Mouse (Mus musculus) hindbrain, embryonic 13.5 days (tissue): ENCODE measurements around the gene Galnt10. TPM values are rescaled to one million over a fixed set of nuclear protein-coding genes. Genes with fewer than 3 reads are reported as not detected.

Source experiments
- ATAC-seq: fragments of 200-750 bp; cut with Nextera tagmentation; 2 replicates; pipeline ENCODE4 v1.8.0; 2017; ENCODE audit warnings: moderate TSS enrichment; ENCODE audit not compliant: low FRiP score
- H3K27ac ChIP-seq: fragments of 300-500 bp; sonication (generic); 2 replicates; pipeline ENCODE4 v1.5.1; 2015; ENCODE audit warnings: inconsistent platforms, mild to moderate bottlenecking, moderate library complexity
- H3K27me3 ChIP-seq: fragments of 300-500 bp; sonication (generic); 2 replicates; pipeline ENCODE4 v1.6.1; 2015; ENCODE audit warnings: mild to moderate bottlenecking, inconsistent platforms
- H3K36me3 ChIP-seq: fragments of 300-500 bp; sonication (generic); 2 replicates; pipeline ENCODE4 v1.6.1; 2015; ENCODE audit warnings: mild to moderate bottlenecking, inconsistent platforms
- H3K4me1 ChIP-seq: fragments of 300-500 bp; sonication (generic); replicated peaks from 2 replicates; pipeline ENCODE4 v1.6.1; 2015; ENCODE audit warnings: inconsistent platforms
- H3K4me2 ChIP-seq: fragments of 300-500 bp; sonication (generic); 2 replicates; pipeline ENCODE4 v1.6.1; 2015; ENCODE audit warnings: inconsistent platforms, mild to moderate bottlenecking, moderate library complexity
- H3K4me3 ChIP-seq: fragments of 300-500 bp; sonication (generic); 2 replicates; pipeline ENCODE4 v1.5.1; 2015; ENCODE audit warnings: mild to moderate bottlenecking, inconsistent platforms
- H3K9ac ChIP-seq: fragments of 300-500 bp; sonication (generic); 2 replicates; pipeline ENCODE4 v1.6.1; 2015; ENCODE audit warnings: mild to moderate bottlenecking, inconsistent platforms
- H3K9me3 ChIP-seq: fragments of 300-500 bp; sonication (generic); 2 replicates; pipeline ENCODE4 v1.6.1; 2016; ENCODE audit warnings: inconsistent platforms
- WGBS: fragments of 180-500 bp; shearing (Covaris S2); methylation state at CpG from one replicate; pipeline ENCODE4 v1.1.7; 2015; 5-methylcytosine and 5-hydroxymethylcytosine counted together
- polyA plus RNA-seq: library from polyadenylated mRNA; unstranded; fragments of >200 nt; fragmentation: Nextera tagmentation; extraction: Ambion mirVana; gene quantifications from 2 replicates; pipeline ENCODE4 v1.2.1, GENCODE M21; 2015

Gene Galnt10
- polyA plus RNA-seq, 1 experiment from 2014 or later = 12.1 TPM

DNA sequence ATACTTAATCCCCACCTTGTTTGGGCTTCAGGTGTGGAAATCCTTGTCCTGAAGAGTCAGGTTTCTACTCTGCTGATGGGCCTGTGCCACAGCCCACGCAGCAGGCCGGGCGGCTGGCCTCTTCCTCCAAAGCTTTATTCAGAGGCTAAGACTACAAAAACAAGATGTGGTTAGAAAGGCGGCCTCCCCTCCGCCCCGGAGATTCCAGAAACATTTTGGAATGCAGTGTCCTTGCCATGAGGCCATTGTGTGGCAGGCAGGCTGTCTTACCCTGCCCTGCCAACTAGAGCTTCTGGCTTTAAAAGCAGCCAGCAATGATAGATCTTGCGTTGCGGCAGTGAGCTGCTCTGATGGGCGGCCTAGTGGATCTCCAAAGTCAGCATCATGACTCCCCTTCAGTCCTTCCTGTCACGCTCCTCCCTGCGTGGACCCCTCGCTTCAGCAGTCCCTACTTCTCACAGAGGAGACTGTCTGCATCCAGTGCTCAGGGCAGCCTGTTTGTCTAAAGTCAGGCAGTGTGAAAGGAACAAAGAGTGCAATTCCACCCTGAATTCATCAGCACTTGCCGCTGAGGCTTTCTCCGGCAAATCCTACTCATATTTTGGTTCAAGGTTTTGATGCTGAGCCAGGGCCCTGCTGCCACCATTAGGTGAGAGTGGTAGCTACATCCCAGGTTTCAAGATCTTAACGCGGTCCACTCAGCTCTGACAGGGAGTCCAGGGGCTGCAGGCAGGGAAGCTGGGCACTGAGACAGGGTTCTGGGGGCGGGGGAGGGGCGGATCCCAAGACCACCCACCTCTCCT is 141.6 kb downstream of the Galnt10 start:
- H3K4me2 ChIP-seq = no peak overlapping the region
- peak overlapping the region; percentile 76 for H3K27ac ChIP-seq
- H3K4me1 ChIP-seq = peaks cover 19% of the 10 kb centered on the region
- peak; percentile 70 for ATAC-seq
- no peaks in the 10 kb centered on the region for H3K9me3 ChIP-seq
- WGBS = 22% methylated on average over 18 of the region's 18 CpGs
- peak overlapping the region; percentile 55 for H3K9ac ChIP-seq
- H3K27me3 ChIP-seq = 0 out of 2 replicates have a peak, but pooled peaks cover 5% of the 10 kb centered on the region
- 0 out of 2 replicates have a peak, but pooled peaks cover 6% of the 10 kb centered on the region for H3K36me3 ChIP-seq
- H3K4me3 ChIP-seq = no peak overlapping the region

DNA sequence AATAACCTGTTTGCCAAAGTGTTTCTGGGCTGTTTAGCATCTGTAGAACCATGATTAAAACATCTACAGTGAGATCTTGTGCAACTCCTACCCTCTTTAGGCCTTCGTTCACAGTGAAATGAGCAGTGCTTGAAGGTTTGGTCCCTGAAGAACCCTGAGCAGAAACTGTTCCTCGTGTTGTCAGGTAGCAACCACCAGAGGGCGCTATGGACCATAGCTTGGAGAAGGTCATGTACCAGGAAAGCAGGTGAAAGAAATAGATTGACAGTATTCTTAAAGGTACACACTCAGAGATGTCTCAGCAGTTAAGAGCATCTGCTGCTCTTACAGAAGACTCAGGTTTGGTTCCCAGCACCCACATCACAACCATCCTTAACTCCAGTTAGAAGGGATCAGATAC is 142.7 kb downstream of the Galnt10 start:
- Histone ChIP-seq H3K27me3 (0 out of 2 replicates have a peak, but pooled peaks cover 5% of the 10 kb centered on the region), H3K4me3 (no peak overlapping the region), H3K9ac (no peak overlapping the region), H3K36me3 (0 out of 2 replicates have a peak, but pooled peaks cover 6% of the 10 kb centered on the region), H3K27ac (no peak overlapping the region), H3K4me2 (no peak overlapping the region), H3K4me1 (peaks cover 19% of the 10 kb centered on the region), H3K9me3 (no peaks in the 10 kb centered on the region)
- WGBS = 39% methylated on average over 3 of the region's 3 CpGs
- no peak for ATAC-seq

DNA sequence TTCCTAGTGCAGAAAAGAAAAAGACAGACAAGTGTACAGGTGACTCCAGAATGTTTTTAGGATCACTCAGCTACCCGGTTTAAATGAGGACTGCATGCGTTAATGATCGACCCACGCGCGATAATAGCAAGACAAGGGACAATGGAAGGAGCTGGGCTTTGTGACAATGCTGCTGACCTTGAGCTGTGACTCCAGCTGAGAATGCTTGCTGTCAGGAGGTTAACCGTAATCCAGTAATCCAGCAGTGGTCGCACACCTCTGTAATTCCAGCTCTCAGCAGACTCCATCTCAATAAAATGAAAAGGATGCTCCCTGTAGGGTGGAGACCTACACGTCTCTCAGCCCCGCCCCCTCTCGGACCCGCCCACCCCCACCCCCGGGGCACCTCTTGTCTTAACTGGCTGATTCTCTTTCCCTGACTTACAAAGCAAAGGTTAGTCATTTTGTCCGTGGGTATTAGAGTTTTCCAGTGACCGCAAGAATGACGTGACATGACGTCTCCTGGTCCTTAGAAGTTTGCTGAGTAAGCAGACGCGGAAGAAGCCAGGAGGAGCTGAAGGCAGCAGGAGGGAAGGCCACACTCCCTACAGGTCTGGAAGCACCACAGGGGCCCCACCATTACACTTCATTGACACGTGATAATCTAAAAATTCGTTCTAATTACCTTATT is 145.8 kb downstream of the Galnt10 start:
- peaks cover 17% of the 10 kb centered on the region for H3K4me1 ChIP-seq
- no peak overlapping the region for H3K9ac ChIP-seq
- no peak overlapping the region for H3K4me3 ChIP-seq
- no peak for ATAC-seq
- H3K36me3 ChIP-seq = no peaks in the 10 kb centered on the region
- H3K9me3 ChIP-seq = no peaks in the 10 kb centered on the region
- WGBS = 21% methylated on average over 21 of the region's 21 CpGs
- 0 out of 2 replicates have a peak, but pooled peaks cover 4% of the 10 kb centered on the region for H3K27me3 ChIP-seq
- H3K27ac ChIP-seq = no peak overlapping the region
- H3K4me2 ChIP-seq = no peak overlapping the region

- Histone ChIP-seq H3K9ac (no peak overlapping the region), H3K9me3 (no peaks in the 10 kb centered on the region), H3K4me2 (no peak overlapping the region), H3K4me1 (peaks cover 3% of the 10 kb centered on the region), H3K4me3 (no peak overlapping the region), H3K36me3 (no peaks in the 10 kb centered on the region), H3K27ac (no peak overlapping the region), H3K27me3 (0 out of 2 replicates have a peak, but pooled peaks cover 2% of the 10 kb centered on the region)
- WGBS = 48% methylated on average over 6 of the region's 6 CpGs
- no peak for ATAC-seq
Measured at GRCm38 (mm10) chr11:57795086-57795485, 149.8 kb downstream of the Galnt10 start.

DNA sequence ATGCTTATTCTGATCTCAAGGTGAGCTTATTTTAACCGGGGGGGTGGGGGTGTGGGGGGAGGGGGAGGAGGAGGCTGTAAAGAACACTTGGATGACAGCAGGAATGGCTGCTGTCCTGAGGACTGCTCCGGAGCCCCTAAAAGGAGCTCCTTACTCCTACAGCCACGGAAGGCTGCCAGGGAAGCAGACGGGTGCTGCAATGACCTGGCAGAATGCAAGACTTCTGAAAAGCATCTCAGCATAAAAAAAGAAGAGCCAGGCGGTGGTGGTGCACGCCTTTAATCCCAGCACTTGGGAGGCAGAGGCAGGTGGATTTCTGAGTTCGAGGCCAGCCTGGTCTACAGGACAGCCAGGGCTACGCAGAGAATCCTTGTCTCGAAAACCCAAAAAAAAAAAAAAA is 152.6 kb downstream of the Galnt10 start:
- H3K9me3 ChIP-seq = no peaks in the 10 kb centered on the region
- H3K4me2 ChIP-seq = no peak overlapping the region
- no peak for ATAC-seq
- H3K27me3 ChIP-seq = 0 out of 2 replicates have a peak, but pooled peaks cover 2% of the 10 kb centered on the region
- H3K27ac ChIP-seq = no peak overlapping the region
- no peaks in the 10 kb centered on the region for H3K36me3 ChIP-seq
- H3K9ac ChIP-seq = no peak overlapping the region
- H3K4me3 ChIP-seq = no peak overlapping the region
- peaks cover 20% of the 10 kb centered on the region for H3K4me1 ChIP-seq
- WGBS = 82% methylated on average over 8 of the region's 9 CpGs

- Histone ChIP-seq H3K36me3 (no peaks in the 10 kb centered on the region), H3K4me2 (no peak overlapping the region), H3K27me3 (0 out of 2 replicates have a peak, but pooled peaks cover 1% of the 10 kb centered on the region), H3K4me3 (no peak overlapping the region), H3K9me3 (no peaks in the 10 kb centered on the region), H3K9ac (no peak overlapping the region), H3K27ac (no peak overlapping the region), H3K4me1 (peaks cover 30% of the 10 kb centered on the region)
- ATAC-seq = no peak
- WGBS = 86% methylated on average over 10 of the region's 10 CpGs
Measured at GRCm38 (mm10) chr11:57799456-57799855, 154.2 kb downstream of the Galnt10 start.

- peak overlapping the region; percentile 96 for H3K4me2 ChIP-seq
- H3K36me3 ChIP-seq = no peaks in the 10 kb centered on the region
- peak overlapping the region; percentile 81; the same call in 1 of the 2 replicates for H3K27ac ChIP-seq
- no peaks in the 10 kb centered on the region for H3K9me3 ChIP-seq
- 17% methylated on average over 22 of the region's 22 CpGs for WGBS
- no peaks in the 10 kb centered on the region for H3K27me3 ChIP-seq
- H3K4me3 ChIP-seq = peak overlapping the region; percentile 98
- peaks cover 34% of the 10 kb centered on the region for H3K4me1 ChIP-seq
- H3K9ac ChIP-seq = peak overlapping the region; percentile 92
- no peak for ATAC-seq
Measured at GRCm38 (mm10) chr11:57800266-57800951, 155.2 kb downstream of the Galnt10 start.

GRCm38 (mm10) chr11:57800971-57801765 is 155.9 kb downstream of the Galnt10 start, which contains the start of gene Sap30l:
Gene Sap30l (plus strand): TSS chr11:57801637.
- no peaks in the 10 kb centered on the region for H3K9me3 ChIP-seq
- no peaks in the 10 kb centered on the region for H3K27me3 ChIP-seq
- under 1% methylated on average over 66 of the region's 66 CpGs for WGBS
- peaks cover 1% of the 10 kb centered on the region; the same call in 1 of the 2 replicates for H3K36me3 ChIP-seq
- peak within 1 kb of the TSS; percentile 98 for H3K4me2 ChIP-seq
- peak; percentile 96 for ATAC-seq
- peaks cover 40% of the 10 kb centered on the region for H3K4me1 ChIP-seq
- peak within 1 kb of the TSS; percentile 98 for H3K4me3 ChIP-seq
- H3K27ac ChIP-seq = peak within 1 kb of the TSS; percentile 81
- H3K9ac ChIP-seq = peak within 1 kb of the TSS; percentile 92

DNA sequence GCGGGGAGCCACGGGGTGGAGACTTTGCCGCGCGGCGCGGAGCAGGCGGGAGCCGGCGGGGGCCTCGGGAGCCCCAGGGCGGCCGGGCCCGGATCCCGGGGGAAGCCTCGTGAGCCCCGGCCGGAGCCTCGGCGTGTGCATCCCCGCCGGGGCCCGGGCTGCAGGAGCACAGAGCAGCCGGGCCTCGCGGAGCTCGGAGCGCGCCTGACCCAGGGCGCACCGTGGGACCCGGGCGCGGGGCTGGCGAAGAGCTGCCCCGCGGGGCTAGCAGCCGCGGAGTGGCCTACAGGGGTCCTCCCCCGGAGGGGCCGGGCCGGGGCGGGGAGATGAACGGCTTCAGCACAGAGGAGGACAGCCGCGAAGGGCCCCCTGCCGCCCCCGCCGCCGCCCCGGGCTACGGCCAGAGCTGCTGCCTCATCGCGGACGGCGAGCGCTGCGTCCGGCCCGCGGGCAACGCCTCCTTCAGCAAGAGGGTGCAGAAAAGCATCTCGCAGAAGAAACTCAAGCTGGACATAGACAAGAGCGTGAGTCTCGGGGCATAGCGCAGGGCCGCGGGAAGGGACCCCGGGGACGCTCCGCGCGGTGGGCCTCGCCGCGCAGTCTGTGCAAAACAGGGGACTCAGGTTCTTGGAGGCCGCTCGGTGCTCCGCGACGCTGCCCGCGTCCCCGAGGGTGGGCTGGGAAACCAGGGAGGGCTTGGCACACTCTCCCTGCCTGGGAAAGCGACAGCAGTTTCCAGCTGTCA is 156.7 kb downstream of the Galnt10 start:
- Histone ChIP-seq H3K4me1 (peaks cover 42% of the 10 kb centered on the region), H3K4me3 (peak overlapping the region; percentile 98), H3K4me2 (peak overlapping the region; percentile 98), H3K36me3 (peaks cover 9% of the 10 kb centered on the region; the same call in 1 of the 2 replicates), H3K9me3 (no peaks in the 10 kb centered on the region), H3K27me3 (no peaks in the 10 kb centered on the region), H3K27ac (peak overlapping the region; percentile 59), H3K9ac (peak overlapping the region; percentile 92)
- peak; percentile 74 for ATAC-seq
- under 1% methylated on average over 69 of the region's 85 CpGs for WGBS

- peaks cover 13% of the 10 kb centered on the region; the same call in 1 of the 2 replicates for H3K36me3 ChIP-seq
- no peak overlapping the region; the same call in 1 of the 2 replicates for H3K27ac ChIP-seq
- H3K4me2 ChIP-seq = peak overlapping the region; percentile 98
- WGBS = under 1% methylated on average over 18 of the region's 18 CpGs
- no peaks in the 10 kb centered on the region for H3K27me3 ChIP-seq
- no peak for ATAC-seq
- no peaks in the 10 kb centered on the region for H3K9me3 ChIP-seq
- H3K4me3 ChIP-seq = peak overlapping the region; percentile 98
- H3K4me1 ChIP-seq = peaks cover 42% of the 10 kb centered on the region
- peak overlapping the region; percentile 92 for H3K9ac ChIP-seq
Measured at GRCm38 (mm10) chr11:57802511-57802870, 157.2 kb downstream of the Galnt10 start.

- WGBS = 91% methylated on average over 3 of the region's 3 CpGs
Measured at GRCm38 (mm10) chr11:57805047-57805446, 159.8 kb downstream of the Galnt10 start.

More at GRCm38 (mm10) chr11:57805047-57805446, 159.8 kb downstream of the Galnt10 start:
- Histone ChIP-seq H3K4me2 (no peak overlapping the region), H3K9me3 (no peaks in the 10 kb centered on the region), H3K4me3 (no peak overlapping the region), H3K27ac (no peak overlapping the region), H3K4me1 (peaks cover 40% of the 10 kb centered on the region), H3K27me3 (no peaks in the 10 kb centered on the region), H3K36me3 (peaks cover 35% of the 10 kb centered on the region), H3K9ac (no peak overlapping the region)
- no peak for ATAC-seq
